Mouse (Mus musculus) megakaryocyte, embryonic 14.5 days (primary cell): ENCODE measurements around the gene Tmem59l.

Experiments used
- FLI1 ChIP-seq: IDR thresholded peaks from 2 replicates; pipeline ENCODE4 v1.6.1; 2012; ENCODE audit warnings: low read length, inconsistent platforms, mixed read lengths
- GATA1 ChIP-seq: IDR thresholded peaks from 3 replicates; pipeline ENCODE4 v1.6.1; 2012; ENCODE audit warnings: mixed read lengths, low read length, inconsistent platforms, borderline replicate concordance

- TF ChIP-seq GATA1 (no peak), FLI1 (no peak)
Measured at GRCm38 (mm10) chr8:70481908-70482307, 5.2 kb downstream of the Tmem59l start.
